Mouse (Mus musculus): ENCODE measurements at regions not wholly inside any gene's neighbourhood (a gene's known extent, or its start where the extent isn't known, plus 50 kb on each side); places are given as distances from the start of the nearest gene placed in this dataset.

DNA sequence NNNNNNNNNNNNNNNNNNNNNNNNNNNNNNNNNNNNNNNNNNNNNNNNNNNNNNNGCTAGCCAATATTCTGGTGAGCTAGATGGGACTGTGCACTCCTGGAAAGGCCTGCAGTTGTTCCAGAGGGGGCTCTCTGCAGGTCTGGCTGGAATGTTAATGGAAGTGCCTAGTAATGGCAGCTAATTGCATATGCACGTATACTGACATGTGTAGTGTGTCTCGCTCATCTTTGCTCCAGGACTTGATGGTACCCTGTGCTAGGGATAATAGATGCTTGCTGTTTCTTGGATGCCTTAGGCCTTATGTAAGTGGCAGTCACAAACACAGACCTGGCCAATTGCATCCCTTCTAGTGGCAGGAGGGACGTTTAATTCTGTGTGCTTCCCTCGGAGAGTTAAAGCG lies 560.0 kb upstream of the 3110018I06Rik start:
- DNase-seq: no peak

DNA sequence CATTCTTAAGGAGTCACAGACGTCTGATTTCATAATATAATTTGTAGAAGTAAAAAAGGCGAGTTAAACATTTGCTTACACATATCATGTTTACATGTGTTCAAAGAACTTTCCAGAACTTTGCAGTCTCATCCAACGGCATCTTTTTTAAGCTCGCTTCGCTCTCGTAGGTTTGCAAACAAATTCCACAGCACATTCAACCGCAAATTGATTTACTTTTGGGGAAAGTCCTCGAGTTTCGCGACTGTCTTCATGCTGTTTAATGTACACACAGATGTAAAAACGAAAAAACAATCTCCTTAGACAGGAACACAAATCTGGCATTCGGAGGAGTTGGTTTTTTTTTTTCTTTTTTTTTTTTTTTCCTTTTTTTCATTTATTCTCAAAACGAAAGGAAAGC lies 559.3 kb upstream of the 3110018I06Rik start:
- no peak for DNase-seq

DNA sequence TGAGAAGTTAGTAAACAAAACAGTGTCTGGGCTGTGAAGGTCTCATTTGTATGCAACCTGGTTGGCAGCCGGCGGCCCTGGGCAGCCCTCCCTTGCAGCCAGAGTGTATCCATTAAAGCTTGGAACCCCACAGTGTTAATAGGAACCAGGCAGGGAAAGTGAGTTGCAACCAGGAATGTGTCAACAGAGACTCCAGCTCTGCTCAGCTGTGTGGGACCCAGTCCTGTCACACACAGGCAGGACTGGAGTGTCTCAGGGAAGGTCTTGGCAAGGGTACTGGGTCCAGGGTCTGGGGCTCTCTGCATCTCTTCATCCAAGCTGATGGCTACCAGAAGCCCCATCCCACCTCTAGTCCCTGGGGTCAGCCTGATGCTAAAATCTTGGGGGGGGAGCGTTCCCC lies 556.8 kb upstream of the 3110018I06Rik start:
- no peak for DNase-seq

DNA sequence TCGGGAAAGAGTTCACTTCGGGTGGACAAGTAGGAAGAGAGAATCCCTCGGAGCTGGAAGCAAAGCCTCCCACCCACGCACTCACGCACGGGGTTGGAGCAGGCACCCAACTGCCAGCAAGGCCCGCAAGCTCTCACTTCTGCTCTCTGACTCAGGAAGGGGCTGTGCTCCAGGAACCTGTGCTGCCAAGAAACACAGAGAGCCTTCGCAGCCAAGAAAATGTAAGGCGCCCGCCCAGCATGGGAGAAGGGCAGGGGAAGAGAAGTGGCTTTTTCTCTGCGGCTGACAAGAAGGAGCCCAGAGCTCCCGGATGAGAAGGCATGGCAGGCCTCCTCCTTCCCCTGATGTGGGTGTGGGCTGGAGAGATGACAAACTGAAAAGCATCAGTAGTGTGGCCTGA lies 549.1 kb upstream of the 3110018I06Rik start:
- peak; percentile 21 to 48 for DNase-seq

DNA sequence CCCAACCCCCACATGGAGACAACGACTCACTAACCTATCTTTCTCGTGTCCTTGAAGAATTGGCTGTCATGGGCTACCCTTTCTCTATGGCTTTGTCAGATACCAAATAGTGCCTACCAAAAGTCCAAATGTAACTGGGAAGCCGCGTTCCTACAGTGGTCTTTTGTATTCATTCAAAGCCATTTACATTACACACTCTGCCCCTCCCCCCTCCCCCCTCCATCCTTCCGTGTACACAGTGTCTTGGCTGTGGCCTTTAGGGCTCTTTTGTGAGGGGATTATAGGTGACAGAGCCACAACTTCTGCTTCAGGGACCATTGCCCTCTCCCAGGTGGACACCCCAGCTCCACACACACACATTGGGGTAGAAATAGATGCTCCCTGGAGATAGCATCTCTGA lies 544.6 kb upstream of the 3110018I06Rik start:
- DNase-seq: no peak

DNA sequence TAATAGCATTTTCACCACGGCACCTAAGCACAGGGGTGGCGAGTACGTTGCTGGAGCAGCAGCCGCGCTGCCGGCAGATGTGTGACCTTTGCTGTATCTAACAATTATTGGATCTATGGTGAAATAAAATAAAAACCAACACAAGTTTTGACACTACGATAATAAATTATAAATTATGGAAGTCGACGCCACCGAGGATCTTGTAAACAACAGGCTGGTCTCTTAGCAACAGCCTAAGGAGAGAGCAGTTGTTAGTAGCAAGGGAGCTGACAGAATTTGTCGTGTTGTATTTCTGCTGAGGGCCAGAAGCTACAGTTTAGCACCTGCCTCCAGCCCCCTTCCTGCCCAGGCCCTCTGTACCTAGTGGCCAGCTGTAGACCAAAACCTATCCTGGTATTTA lies 535.8 kb upstream of the 3110018I06Rik start:
- DNase-seq: no peak

DNA sequence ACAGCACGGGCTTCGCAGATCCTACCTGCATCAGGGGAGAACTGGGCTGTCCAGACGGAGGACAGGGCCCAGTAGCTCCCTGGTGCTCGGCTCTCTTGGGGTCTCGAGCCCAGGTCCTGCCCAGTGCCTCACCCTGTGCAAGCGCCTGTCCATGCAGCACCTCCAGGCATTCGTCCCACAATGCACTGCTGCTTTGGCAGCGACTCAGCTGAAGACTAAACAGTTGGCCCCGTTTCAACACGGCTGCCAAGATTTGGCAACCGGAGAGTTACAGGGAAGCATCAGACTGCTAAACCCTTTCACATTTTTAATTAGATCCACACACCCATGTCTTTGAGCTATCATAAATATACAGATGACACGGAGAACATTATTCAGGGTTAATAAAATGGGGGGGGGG lies 532.7 kb upstream of the 3110018I06Rik start:
- DNase-seq: peak; percentile 62 to 79

DNA sequence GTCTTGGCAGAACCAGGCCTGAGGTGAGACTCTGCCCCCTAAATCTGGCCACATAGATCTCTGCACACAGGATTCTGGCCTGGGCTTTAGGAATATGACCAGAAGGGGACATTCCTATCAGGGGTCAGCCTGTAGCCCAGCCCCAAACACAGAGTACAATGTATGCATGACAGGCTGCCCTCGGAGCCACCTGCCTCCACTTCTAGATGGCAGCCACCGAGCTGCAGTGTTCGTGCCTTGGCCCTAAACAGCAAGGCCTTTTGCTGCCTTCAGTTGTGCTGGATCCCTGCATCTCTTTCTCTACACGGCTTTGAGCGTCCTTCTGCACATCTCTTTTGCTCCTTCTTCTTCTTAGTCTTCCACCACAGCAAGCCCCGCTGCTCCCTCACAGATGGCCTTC lies 532.2 kb upstream of the 3110018I06Rik start:
- DNase-seq: no peak

DNA sequence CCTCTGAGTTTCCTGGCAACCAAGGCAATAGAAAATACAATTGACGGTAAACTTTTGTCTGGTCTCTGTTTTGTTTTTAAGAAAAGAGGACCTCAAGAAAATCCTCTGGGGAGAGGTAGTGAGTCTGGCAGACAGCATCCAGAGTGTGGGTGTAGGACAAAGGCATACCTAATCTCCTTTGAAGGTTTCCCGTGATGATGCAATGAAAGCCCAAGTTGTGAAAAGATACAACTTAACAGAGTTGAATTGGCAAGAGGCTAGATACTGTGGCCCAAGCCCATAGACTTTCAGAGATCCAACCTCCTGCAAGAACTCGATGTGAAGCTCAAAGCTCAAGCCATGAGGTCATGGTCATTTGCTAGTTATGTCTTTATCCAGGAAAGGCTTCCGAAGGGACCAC lies 526.4 kb upstream of the 3110018I06Rik start:
- DNase-seq: no peak

DNA sequence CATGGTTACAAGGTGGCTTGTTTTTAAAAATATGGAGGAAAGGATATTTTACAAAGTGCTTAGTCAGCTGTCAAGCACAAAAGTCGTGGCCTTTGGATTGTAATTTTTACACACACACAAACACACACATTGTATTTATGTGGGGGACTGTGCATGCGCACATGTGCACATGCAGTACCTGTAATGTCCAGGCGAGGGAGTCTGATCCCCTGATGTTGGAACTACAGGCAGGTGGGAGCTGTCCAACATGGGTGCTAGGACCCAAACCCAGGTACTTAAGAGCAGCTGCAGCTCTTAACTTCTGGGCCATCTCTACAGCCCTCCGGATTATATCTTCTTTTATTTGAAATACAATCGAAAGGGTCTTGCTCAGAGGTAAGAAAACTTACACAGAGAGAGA lies 524.7 kb upstream of the 3110018I06Rik start:
- DNase-seq: no peak

DNA sequence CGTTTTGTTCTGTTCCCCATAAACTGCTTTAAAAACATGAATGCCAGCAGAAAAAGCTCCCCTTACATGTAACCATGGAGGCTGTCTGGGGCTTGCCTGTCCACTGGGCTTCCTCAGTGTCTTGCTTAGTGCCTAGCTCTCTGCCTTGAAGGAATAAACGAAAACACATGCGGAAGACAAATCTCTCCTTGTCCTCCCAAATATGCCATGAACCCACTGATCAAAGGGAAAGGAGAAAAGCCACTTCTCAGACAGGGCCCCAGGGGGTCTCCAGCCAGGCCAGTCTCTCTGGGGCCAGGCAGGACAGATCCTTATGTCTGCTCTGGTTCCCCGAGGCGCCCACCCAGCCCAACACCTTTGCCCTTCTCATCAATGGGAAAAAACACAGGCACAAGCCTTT lies 518.6 kb upstream of the 3110018I06Rik start:
- no peak for DNase-seq

DNA sequence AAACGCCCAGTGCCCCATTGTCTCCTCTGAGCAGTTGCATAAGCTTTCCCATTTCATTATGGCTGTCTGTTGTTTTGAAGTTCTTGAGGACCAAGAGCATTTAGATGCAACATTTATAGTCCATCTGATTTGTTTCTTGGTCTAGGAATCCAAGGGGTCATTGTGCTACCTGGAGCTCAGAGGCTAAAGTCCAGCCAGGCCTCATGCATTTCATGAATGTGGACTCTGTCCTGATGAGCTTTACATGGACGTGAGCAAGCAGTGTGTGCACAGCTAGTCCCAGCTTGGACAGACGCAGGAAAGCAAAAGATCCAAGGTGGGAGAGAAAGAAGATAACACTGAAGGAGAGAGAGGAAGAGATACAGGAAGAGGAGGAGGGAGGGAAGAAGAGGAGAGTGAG lies 496.0 kb upstream of the 3110018I06Rik start:
- DNase-seq: no peak

DNA sequence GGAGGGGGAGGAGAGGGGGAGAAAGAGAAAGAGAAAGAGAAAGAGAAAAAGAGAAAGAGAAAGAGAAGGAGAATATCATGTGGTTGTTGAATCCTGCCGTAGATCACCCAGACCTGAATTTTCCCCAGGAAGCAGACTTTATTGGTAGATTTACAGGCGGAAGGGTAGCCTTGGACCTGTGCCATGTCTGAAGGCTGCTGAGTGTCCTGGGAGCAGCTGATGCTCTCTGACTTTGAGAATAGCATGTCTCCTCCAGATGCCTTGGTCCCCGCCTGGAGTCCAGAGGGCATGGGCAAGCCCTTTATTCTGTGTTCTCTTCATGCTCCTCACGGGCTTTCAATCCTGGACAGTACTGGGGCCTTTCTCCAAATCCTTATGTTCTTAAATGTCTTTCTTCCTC lies 495.4 kb upstream of the 3110018I06Rik start:
- DNase-seq: no peak

DNA sequence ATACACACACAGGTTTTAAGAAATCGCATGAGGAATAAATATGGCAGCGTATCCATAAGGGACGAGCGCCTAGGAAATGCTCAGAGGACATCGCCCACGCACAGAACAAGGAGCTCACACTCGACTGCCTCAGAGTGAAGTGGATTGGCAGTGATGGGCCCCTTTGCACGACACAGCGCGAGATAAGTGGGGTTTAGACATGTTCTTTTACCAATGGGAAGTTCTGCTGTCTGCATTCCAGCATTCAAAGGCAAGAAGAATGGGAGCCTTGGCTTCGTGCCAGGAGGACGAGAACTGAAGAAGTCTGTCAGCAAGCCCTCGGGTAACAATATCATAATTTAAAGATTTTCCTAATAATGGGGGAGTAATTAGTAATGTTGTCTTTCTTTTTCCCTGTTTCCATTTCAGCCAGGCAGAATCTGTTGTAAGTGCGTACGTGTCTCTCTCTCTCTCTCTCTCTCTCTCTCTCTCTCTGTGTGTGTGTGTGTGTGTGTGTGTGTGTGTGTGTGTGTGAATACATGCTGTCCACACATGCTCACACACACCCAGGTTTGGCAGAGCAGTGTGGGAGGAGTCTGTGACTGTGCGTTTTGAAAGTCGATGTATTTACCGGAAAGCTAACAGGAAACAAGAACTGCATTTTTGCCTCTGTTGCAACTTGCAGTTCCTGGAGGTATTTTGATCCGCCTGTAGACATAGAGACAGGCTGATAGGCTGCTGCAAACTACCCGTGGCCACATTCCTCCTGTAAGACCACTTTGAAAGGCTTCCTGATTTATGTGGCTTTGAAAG lies 477.2 kb upstream of the 3110018I06Rik start:
- DNase-seq: peak in 1 of 2 experiments; percentile 13

DNA sequence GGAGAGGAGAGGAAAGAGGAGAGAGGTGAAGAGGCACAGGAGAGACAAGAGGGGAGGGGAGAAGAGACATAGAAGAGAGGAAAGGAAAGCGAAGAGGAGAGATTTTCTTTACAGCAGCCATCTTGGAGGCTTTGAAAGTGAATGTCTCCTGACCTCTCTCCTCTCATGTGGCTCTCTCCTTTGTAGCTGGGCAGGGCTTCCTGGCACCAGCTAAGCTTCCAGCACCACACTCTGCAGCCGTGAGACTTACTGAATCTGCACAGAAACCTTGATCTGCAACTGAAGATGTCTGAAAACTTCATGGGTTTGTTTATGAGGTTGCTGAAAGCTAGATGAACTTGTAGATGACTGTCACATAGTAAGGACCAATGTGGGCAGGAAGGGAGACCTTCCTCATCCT lies 471.6 kb upstream of the 3110018I06Rik start:
- no peak for DNase-seq

DNA sequence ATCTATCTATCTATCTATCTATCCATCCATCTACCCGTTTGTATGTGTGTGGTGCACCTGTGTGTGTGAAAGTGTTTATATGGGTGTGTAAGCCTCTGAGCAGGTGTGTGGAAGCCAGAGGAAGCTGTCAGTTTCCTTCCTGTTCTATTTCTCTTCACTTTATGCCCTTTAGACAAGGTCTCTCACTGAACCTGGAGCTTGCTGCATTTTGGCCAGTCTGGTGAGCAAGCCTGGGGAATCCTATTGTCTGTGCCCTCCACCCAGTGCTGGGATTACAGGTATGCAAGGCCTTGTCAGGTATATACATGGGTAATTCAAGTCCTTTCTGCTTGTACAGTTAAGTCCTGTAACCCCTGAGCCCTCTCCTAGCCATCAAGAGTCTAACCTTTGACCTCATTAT lies 466.6 kb upstream of the 3110018I06Rik start:
- no peak for DNase-seq

DNA sequence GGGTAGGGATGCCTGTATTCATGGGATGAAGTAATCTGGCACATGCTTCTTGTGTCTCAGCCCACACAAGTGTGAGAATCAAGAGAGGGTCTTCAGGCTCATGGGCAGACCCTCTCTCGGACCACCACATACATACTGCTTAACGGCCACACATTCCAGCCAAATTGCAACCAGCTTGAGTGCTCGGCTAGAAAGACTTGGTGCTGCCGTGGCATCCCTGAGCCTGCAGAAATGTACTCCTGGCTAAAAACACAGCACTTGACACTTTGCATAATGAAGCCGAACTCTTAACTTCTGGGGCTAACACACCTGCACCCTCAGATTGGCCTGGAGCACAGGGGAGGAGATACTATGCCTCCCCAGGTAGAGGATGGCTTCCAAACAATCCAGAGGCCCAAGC lies 461.6 kb upstream of the 3110018I06Rik start:
- no peak for DNase-seq

DNA sequence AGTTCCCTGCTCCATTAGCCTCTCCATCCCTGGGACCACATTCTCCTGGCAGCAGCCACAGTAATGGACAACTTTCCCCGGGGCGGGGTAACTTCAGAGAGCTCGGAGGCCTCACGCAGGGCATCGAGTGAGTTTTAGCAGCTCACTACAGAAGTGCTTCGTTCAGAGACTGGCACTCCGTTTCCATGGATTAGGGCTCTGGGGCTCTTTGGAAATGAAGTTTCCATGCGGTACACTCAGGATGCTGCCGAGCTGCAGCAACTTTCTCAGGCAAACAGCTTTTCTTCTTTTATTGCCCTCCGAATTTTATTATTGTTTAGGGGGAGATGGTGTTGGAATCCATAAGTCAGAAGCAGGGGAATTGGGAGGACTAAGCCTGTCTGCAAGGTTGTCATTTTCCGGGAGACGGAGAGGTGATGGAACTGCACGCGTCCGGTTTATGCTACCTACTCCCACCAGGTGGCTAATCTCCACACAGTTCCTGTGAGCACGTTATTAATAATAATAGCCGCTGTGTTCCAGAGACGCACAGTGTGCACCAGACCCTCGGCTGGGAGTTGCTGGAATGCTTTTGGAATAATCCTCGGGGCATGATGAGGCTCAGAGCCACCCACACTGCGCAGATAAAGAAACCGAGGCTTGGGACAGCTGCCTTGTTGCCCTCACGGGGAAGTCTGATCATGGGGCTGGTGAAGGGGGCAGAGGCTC lies 460.4 kb upstream of the 3110018I06Rik start:
- DNase-seq: no peak

DNA sequence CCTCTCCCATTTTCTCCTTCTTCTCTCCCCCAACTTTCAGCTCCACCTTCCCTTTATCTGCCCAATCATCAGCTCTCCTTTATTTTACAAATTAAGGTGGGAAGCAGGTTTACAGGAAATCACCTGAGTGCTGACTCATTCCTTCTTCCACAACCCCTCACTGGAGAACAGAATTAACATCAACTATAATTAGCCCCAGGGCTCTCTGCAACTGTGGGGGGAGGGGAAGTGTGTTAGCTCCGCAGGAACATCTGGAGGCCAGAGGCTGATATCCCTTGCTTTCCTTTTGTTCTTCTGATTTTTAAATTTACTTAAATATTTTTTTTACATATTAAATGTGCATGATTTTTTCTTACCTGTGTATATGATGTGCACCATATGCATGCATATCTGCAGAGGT lies 459.4 kb upstream of the 3110018I06Rik start:
- no peak for DNase-seq

DNA sequence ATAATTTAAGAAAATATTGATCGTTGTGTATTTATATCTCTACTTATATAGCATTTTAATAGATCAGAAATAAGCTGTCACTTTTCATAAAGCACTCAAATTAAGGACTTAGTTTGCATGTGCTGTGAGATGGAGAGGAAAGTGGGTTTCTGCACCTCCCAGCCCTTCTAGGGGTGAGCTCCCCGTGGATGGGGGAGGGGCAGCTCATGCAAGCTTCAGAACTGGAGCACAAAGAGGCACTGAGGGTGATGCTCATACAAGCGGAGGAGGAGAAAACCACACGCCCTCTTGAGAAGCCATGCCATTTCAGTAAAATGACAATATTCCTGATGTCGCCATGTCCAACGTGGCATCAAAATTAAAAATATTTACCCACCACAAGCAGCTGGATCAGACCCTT lies 452.1 kb upstream of the 3110018I06Rik start:
- no peak for DNase-seq

DNA sequence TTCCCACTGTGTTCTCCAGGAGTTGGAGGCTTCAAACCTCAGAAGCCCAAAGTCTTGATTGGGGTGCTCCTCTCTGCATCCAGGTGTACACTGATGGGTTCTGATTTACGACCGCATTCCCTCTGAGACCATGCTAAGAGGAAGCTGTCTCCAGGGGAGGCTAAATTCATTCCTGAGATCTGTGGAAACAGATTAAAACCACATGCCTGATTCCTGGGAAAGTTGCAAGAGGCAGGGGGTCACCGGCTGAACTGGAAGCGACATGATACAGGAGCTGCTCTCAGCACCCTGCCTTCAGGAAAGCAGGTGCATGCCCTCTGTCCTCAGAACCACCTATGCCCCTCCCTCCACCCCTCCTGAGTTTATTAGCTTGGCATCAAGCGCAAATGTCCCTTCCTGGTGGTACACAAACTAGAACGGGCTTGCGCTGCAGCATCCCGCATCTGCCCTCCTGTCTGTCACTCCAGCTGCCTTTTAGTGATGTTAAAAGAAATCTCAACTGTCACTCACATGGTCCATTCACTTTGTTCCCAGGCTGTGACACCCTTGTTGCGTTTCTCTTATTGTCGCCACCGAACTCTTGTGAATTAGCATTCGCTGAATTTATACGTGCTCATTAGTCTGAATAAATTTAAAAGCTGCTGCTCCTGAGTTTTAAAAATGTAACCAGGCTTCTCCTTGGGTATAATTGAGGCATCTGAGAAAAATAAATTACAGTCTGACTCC lies 446.3 kb upstream of the 3110018I06Rik start:
- no peak for DNase-seq

DNA sequence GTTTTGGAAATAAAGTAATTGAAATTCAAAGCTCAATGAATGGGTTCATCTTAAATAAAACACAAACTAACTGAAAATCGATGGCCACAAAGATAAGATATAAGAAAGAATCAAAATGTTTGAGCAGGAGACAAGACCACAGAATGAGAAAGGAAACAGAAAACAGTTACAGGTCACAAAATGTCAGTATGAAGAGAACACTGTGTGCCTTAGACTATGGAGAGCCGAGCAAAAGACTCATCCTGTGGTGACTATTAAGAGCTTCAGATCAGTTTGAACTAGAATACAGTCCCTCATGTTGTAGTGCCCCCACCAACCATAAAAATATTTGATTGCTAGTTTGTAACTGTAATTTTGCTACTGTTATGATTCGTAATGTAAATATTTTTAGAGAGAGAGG lies 441.9 kb upstream of the 3110018I06Rik start:
- DNase-seq: no peak

DNA sequence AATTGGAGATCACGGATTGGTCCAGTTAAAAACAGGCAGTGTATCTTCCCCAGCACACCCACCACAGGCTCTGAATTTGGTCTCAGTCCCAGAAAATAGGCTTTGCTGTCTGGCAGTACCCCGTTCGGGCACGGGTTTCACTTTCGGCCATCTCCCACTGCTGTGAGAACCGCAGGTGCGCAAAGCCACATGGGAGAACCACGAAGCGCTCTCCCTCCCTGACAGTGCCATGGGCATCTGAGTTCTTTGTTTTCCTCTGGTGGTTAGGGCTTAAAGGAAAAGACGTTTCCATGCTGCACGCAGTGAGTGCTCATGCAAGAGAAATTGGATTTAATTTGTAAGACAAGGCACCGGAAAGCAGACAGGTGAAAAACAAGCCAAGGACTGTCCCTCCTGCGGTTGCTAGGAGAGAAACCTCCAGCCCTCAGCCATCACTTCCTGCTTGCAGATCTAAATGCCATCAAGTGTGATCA lies 441.3 kb upstream of the 3110018I06Rik start:
- DNase-seq: no peak

Data from lung, postnatal 4 days (tissue).